Mouse (Mus musculus) stomach, embryonic 15.5 days (tissue): Measurements from ENCODE around the gene Klra8. TPM values are rescaled to one million over a fixed set of nuclear protein-coding genes. Genes with fewer than 3 reads are reported as not detected.
"Not testable (repeated sequence)": the region's sequence is repeated elsewhere in the genome, so short reads cannot be mapped to it uniquely, and the experiment has no call there.

ENCODE experiments used
- ATAC-seq: fragments of 200-750 bp; cut with Nextera tagmentation; 2 replicates; pipeline ENCODE4 v1.8.0; 2017; ENCODE audit warnings: low read depth, moderate number of reproducible peaks, moderate TSS enrichment; ENCODE audit not compliant: insufficient read depth, low FRiP score
- H3K27ac ChIP-seq: fragments of 300-500 bp; sonication (generic); 2 replicates; pipeline ENCODE4 v1.5.1; 2015; ENCODE audit warnings: mild to moderate bottlenecking, inconsistent platforms
- H3K27me3 ChIP-seq: fragments of 300-500 bp; sonication (generic); replicated peaks from 2 replicates; pipeline ENCODE4 v1.6.1; 2015; ENCODE audit warnings: inconsistent platforms
- H3K36me3 ChIP-seq: fragments of 300-500 bp; sonication (generic); 2 replicates; pipeline ENCODE4 v1.6.1; 2015; ENCODE audit warnings: inconsistent platforms
- H3K4me1 ChIP-seq: fragments of 300-500 bp; sonication (generic); 2 replicates; pipeline ENCODE4 v1.6.1; 2015; ENCODE audit warnings: inconsistent platforms
- H3K4me2 ChIP-seq: fragments of 300-500 bp; sonication (generic); 2 replicates; pipeline ENCODE4 v1.6.1; 2015; ENCODE audit warnings: mild to moderate bottlenecking, inconsistent platforms
- H3K4me3 ChIP-seq: fragments of 300-500 bp; sonication (generic); replicated peaks from 2 replicates; pipeline ENCODE4 v1.5.1; 2015; ENCODE audit warnings: inconsistent platforms
- H3K9ac ChIP-seq: fragments of 300-500 bp; sonication (generic); 2 replicates; pipeline ENCODE4 v1.6.1; 2015; ENCODE audit warnings: inconsistent platforms
- H3K9me3 ChIP-seq: fragments of 300-500 bp; sonication (generic); 2 replicates; pipeline ENCODE4 v1.6.1; 2016; ENCODE audit warnings: inconsistent platforms
- WGBS: fragments of 180-500 bp; shearing (Covaris S2); methylation state at CpG from one replicate; pipeline ENCODE4 v1.1.7; 2015; 5-methylcytosine and 5-hydroxymethylcytosine counted together
- polyA plus RNA-seq: library from polyadenylated mRNA; unstranded; fragments of >200 nt; fragmentation: Nextera tagmentation; extraction: Ambion mirVana; gene quantifications from 2 replicates; pipeline ENCODE4 v1.2.1, GENCODE M21; 2015

Klra8 gene
- polyA plus RNA-seq = not detected in 2 replicates

GRCm38 (mm10) chr6:130129798-130130197 is at the start of gene Klra8:
TSS of gene Klra8 (minus strand) at chr6:130129898.
- H3K9ac ChIP-seq, H3K4me2 ChIP-seq, ATAC-seq, H3K27ac ChIP-seq, H3K27me3 ChIP-seq, H3K4me1 ChIP-seq, H3K4me3 ChIP-seq, H3K36me3 ChIP-seq, H3K9me3 ChIP-seq: not testable (repeated sequence)
- 64% methylated on average over 4 of the region's 4 CpGs for WGBS

GRCm38 (mm10) chr6:130110485-130110884 is 19.2 kb downstream of the Klra8 start:
- Histone ChIP-seq H3K4me1 (no peaks in the 10 kb centered on the region), H3K36me3 (no peaks in the 10 kb centered on the region), H3K9ac (no peak overlapping the region), H3K27me3 (no peaks in the 10 kb centered on the region), H3K27ac (no peak overlapping the region), H3K9me3 (no peaks in the 10 kb centered on the region), H3K4me3 (no peak overlapping the region), H3K4me2 (no peak overlapping the region)
- ATAC-seq = no peak
- 80% methylated on average over 1 of the region's 1 CpGs for WGBS

GRCm38 (mm10) chr6:130102743-130103142 is 27.0 kb downstream of the Klra8 start:
- not testable (repeated sequence) for H3K4me2 ChIP-seq, H3K36me3 ChIP-seq, H3K27ac ChIP-seq, ATAC-seq, H3K4me1 ChIP-seq, H3K4me3 ChIP-seq, H3K9ac ChIP-seq, H3K9me3 ChIP-seq, H3K27me3 ChIP-seq
- WGBS = 79% methylated on average over 3 of the region's 3 CpGs

GRCm38 (mm10) chr6:130092336-130092948 is 37.3 kb downstream of the Klra8 start:
- Histone ChIP-seq H3K27ac (no peak overlapping the region), H3K36me3 (no peaks in the 10 kb centered on the region), H3K4me3 (no peak overlapping the region), H3K9me3 (no peaks in the 10 kb centered on the region), H3K4me1 (no peaks in the 10 kb centered on the region), H3K4me2 (no peak overlapping the region), H3K9ac (no peak overlapping the region), H3K27me3 (no peaks in the 10 kb centered on the region)
- no peak for ATAC-seq
- WGBS = 71% methylated on average over 5 of the region's 5 CpGs

- not testable (repeated sequence) for H3K9ac ChIP-seq, H3K36me3 ChIP-seq, H3K27me3 ChIP-seq, H3K27ac ChIP-seq, H3K4me2 ChIP-seq, H3K4me3 ChIP-seq, ATAC-seq, H3K4me1 ChIP-seq, H3K9me3 ChIP-seq
- 59% methylated on average over 1 of the region's 1 CpGs for WGBS
Measured at GRCm38 (mm10) chr6:130067171-130067570, 62.5 kb downstream of the Klra8 start, which contains the start of gene Klra4. TSS of gene Klra4 (minus strand) at chr6:130067271.

Other genes with a start within 250 kb of the Klra8 start
- gene Klra5, start 212.2 kb downstream of the Klra8 start, polyA plus RNA-seq = 0.21 TPM in 1 of 2 replicates, not detected in the other
- gene Klra6, start 102.9 kb downstream of the Klra8 start, polyA plus RNA-seq = not detected in 2 replicates
- not detected in 2 replicates for gene Klra4, start 62.6 kb downstream of the Klra8 start, polyA plus RNA-seq
- gene Klra9, start 63.2 kb upstream of the Klra8 start, polyA plus RNA-seq = not detected in 2 replicates
- gene Klra7, start 103.4 kb upstream of the Klra8 start, polyA plus RNA-seq = not detected in 2 replicates
- not detected in 2 replicates for gene Klra10, start 152.0 kb upstream of the Klra8 start, polyA plus RNA-seq
- gene Klra3, start 207.7 kb upstream of the Klra8 start, polyA plus RNA-seq = not detected in 2 replicates